ENCODE assay signal across 11 mouse cellular contexts in genomic region chr7:45343543-45343942, GRCm38 (mm10). TPM values are rescaled to one million over a fixed set of nuclear protein-coding genes. Genes with fewer than 3 reads are reported as not detected.
DNase-seq lines count a peak whose midpoint lies in the region; ATAC-seq and TF ChIP-seq lines count a peak whose summit lies in the region.
"Had no signal": no experiment of that assay in that cellular context is flagged by ENCODE, and none has a peak within 500 bp of the region (broad histone marks: within the 10 kb centered on the region; RNA-seq: fewer than 3 reads in every experiment).

No protein-coding gene starts in this region.

- H3K4me2 ChIP-seq in kidney, postnatal 0 days (ENCODE audit: low read length), result no peak overlapping the region
- no peak overlapping the region for H3K4me2 ChIP-seq in hindbrain, embryonic 13.5 days
- H3K4me2 ChIP-seq: embryonic facial prominence, embryonic 15.5 days; midbrain, embryonic 15.5 days had no signal

- no peak overlapping the region for H3K4me3 ChIP-seq in kidney, postnatal 0 days (replicated peaks; ENCODE audit: low read depth, low read length)
- no peak overlapping the region for H3K4me3 ChIP-seq in cortical plate, adult 2 months (ENCODE audit: insufficient read depth, low read length)
- H3K4me3 ChIP-seq in hindbrain, embryonic 13.5 days, result no peak overlapping the region
- H3K4me3 ChIP-seq: embryonic facial prominence, embryonic 15.5 days; midbrain, embryonic 15.5 days had no signal

- H3K4me1 ChIP-seq in kidney, postnatal 0 days (replicated peaks; ENCODE audit: insufficient read depth, low read length), result peaks cover 17% of the 10 kb centered on the region
- H3K4me1 ChIP-seq in cortical plate, adult 2 months (ENCODE audit: control insufficient read depth, insufficient read depth, low read length), result no peaks in the 10 kb centered on the region
- H3K4me1 ChIP-seq in hindbrain, embryonic 13.5 days (replicated peaks), result peaks cover 21% of the 10 kb centered on the region

- no peak overlapping the region for H3K9ac ChIP-seq in kidney, postnatal 0 days (ENCODE audit: low read depth, low read length)
- H3K9ac ChIP-seq in hindbrain, embryonic 13.5 days, result no peak overlapping the region
- H3K9ac ChIP-seq: embryonic facial prominence, embryonic 15.5 days; midbrain, embryonic 15.5 days had no signal

- H3K27ac ChIP-seq in kidney, postnatal 0 days, result no peak overlapping the region
- H3K27ac ChIP-seq in cortical plate, adult 2 months (ENCODE audit: insufficient read depth, low read length), result no peak overlapping the region
- H3K27ac ChIP-seq in hindbrain, embryonic 13.5 days, result no peak overlapping the region
- H3K27ac ChIP-seq: embryonic facial prominence, embryonic 15.5 days; midbrain, embryonic 15.5 days had no signal

- no peaks in the 10 kb centered on the region for H3K9me3 ChIP-seq in kidney, postnatal 0 days (replicated peaks; ENCODE audit: low read length)
- no peaks in the 10 kb centered on the region for H3K9me3 ChIP-seq in hindbrain, embryonic 13.5 days
- H3K9me3 ChIP-seq: embryonic facial prominence, embryonic 15.5 days; midbrain, embryonic 15.5 days had no signal

- no peaks in the 10 kb centered on the region for H3K27me3 ChIP-seq in kidney, postnatal 0 days (ENCODE audit: insufficient read depth, low read length)
- H3K27me3 ChIP-seq in hindbrain, embryonic 13.5 days, result peaks cover 31% of the 10 kb centered on the region
- H3K27me3 ChIP-seq: embryonic facial prominence, embryonic 15.5 days had no signal

- no peak for DNase-seq in kidney, postnatal 0 days (ENCODE audit: low spot score)
- no peak for DNase-seq in kidney, adult 8-10 months
- peak; percentile 24 for DNase-seq in 3T3-L1 (ENCODE audit: low read depth, low spot score)
- DNase-seq in A20 (ENCODE audit: low read depth, low spot score), result peak; percentile 67
- DNase-seq in urinary bladder, postnatal 10 days (ENCODE audit: low spot score), result no peak
- DNase-seq: gastrocnemius, postnatal 36 days had no signal

- WGBS in kidney, postnatal 0 days, result 27% methylated on average over 13 of the region's 13 CpGs
- WGBS in hindbrain, embryonic 13.5 days, result 29% methylated on average over 13 of the region's 13 CpGs

- H3K36me3 ChIP-seq in kidney, postnatal 0 days (ENCODE audit: insufficient read depth, low read length), result no peaks in the 10 kb centered on the region
- peaks cover 51% of the 10 kb centered on the region for H3K36me3 ChIP-seq in hindbrain, embryonic 13.5 days
- H3K36me3 ChIP-seq: embryonic facial prominence, embryonic 15.5 days had no signal

- no peak for TF ChIP-seq POLR2A in cortical plate, adult 2 months (IDR thresholded peaks at IDR 0.05; ENCODE audit: extremely low read depth, insufficient read depth, low read length)

- no peak for ATAC-seq in kidney, postnatal 0 days (replicated peaks; ENCODE audit: low FRiP score, low read depth)
- no peak for ATAC-seq in hindbrain, embryonic 13.5 days (ENCODE audit: low FRiP score)
- ATAC-seq: intestine, embryonic 16.5 days; midbrain, embryonic 15.5 days had no signal

- TF ChIP-seq CTCF in kidney, postnatal 0 days (IDR thresholded peaks at IDR 0.05; ENCODE audit: low read depth), result peak; percentile 53
- 0 out of 2 replicates have a peak, but pooled peaks have one; percentile 21 for TF ChIP-seq CTCF in cortical plate, adult 2 months (IDR thresholded peaks at IDR 0.05; ENCODE audit: extremely low read depth, insufficient read depth, low read length)

RNA-seq across cellular contexts. Expression of gene Hrc, which starts 8.5 kb away (rescaled TPM):
- polyA plus RNA-seq in kidney, postnatal 0 days (2015; fragmentation: Nextera tagmentation; extraction: Ambion mirVana), result 0.75 and 1.1 TPM in 2 replicates
- 0.35 and 0.55 TPM in 2 replicates for polyA plus RNA-seq in cortical plate, adult 2 months (2012; rRNA removed)
- 0.31 TPM in 2 replicates for polyA plus RNA-seq in hindbrain, embryonic 13.5 days (2015; fragmentation: Nextera tagmentation; extraction: Ambion mirVana)

RNA-seq across cellular contexts. Expression of gene Trpm4, which starts 10.0 kb away (rescaled TPM):
- 14.4 and 15.9 TPM in 2 replicates for polyA plus RNA-seq in kidney, postnatal 0 days (2015; fragmentation: Nextera tagmentation; extraction: Ambion mirVana)
- 29.1 and 35.1 TPM in 2 replicates for polyA plus RNA-seq in cortical plate, adult 2 months (2012; rRNA removed)
- 7.3 and 8.9 TPM in 2 replicates for polyA plus RNA-seq in hindbrain, embryonic 13.5 days (2015; fragmentation: Nextera tagmentation; extraction: Ambion mirVana)

RNA-seq across cellular contexts. Expression of gene Ppfia3, which starts 23.3 kb away (rescaled TPM):
- 4.3 and 5.4 TPM in 2 replicates for polyA plus RNA-seq in kidney, postnatal 0 days (2015; fragmentation: Nextera tagmentation; extraction: Ambion mirVana)
- 164 and 167 TPM in 2 replicates for polyA plus RNA-seq in cortical plate, adult 2 months (2012; rRNA removed)
- 19.9 and 20.7 TPM in 2 replicates for polyA plus RNA-seq in hindbrain, embryonic 13.5 days (2015; fragmentation: Nextera tagmentation; extraction: Ambion mirVana)

RNA-seq across cellular contexts. Expression of gene Lin7b, which starts 26.8 kb away (rescaled TPM):
- 1.2 and 1.6 TPM in 2 replicates for polyA plus RNA-seq in kidney, postnatal 0 days (2015; fragmentation: Nextera tagmentation; extraction: Ambion mirVana)
- polyA plus RNA-seq in cortical plate, adult 2 months (2012; rRNA removed), result 336 TPM in 2 replicates
- polyA plus RNA-seq in hindbrain, embryonic 13.5 days (2015; fragmentation: Nextera tagmentation; extraction: Ambion mirVana), result 12.5 and 13.4 TPM in 2 replicates

RNA-seq across cellular contexts. Expression of gene Snrnp70, which starts 52.0 kb away (rescaled TPM):
- polyA plus RNA-seq in kidney, postnatal 0 days (2015; fragmentation: Nextera tagmentation; extraction: Ambion mirVana), result 148 and 163 TPM in 2 replicates
- 720 and 793 TPM in 2 replicates for polyA plus RNA-seq in cortical plate, adult 2 months (2012; rRNA removed)
- 205 and 215 TPM in 2 replicates for polyA plus RNA-seq in hindbrain, embryonic 13.5 days (2015; fragmentation: Nextera tagmentation; extraction: Ambion mirVana)

Comparison
In these comparisons a context has a peak if more than half of its experiments do, and no peak if none do; other contexts are left out.
1. DNase-seq: peak in 3T3-L1 (single experiment) and A20 (single experiment); none in kidney, postnatal 0 days (single experiment), kidney, adult 8-10 months (0 of 2) and urinary bladder, postnatal 10 days (single experiment).